Mouse (Mus musculus) limb, embryonic 13.5 days (tissue): ENCODE results near the gene Pkib. TPM values are rescaled to one million over a fixed set of nuclear protein-coding genes. Genes with fewer than 3 reads are reported as not detected.

Source experiments
- ATAC-seq: fragments of 200-750 bp; cut with Nextera tagmentation; 2 replicates; pipeline ENCODE4 v1.8.0; 2017; ENCODE audit warnings: low read depth, moderate number of reproducible peaks, moderate TSS enrichment; ENCODE audit not compliant: low FRiP score
- H3K27ac ChIP-seq: fragments of 300-500 bp; sonication (generic); 2 replicates; pipeline ENCODE4 v1.5.1; 2015; ENCODE audit warnings: inconsistent platforms, mild to moderate bottlenecking, moderate library complexity
- H3K27me3 ChIP-seq: fragments of 300-500 bp; sonication (generic); 2 replicates; pipeline ENCODE4 v1.6.1; 2015; ENCODE audit warnings: mild to moderate bottlenecking, inconsistent platforms
- H3K36me3 ChIP-seq: fragments of 300-500 bp; sonication (generic); 2 replicates; pipeline ENCODE4 v1.6.1; 2015; ENCODE audit warnings: inconsistent platforms, mild to moderate bottlenecking, moderate library complexity
- H3K4me1 ChIP-seq: fragments of 300-500 bp; sonication (generic); 2 replicates; pipeline ENCODE4 v1.6.1; 2015; ENCODE audit warnings: inconsistent platforms
- H3K4me2 ChIP-seq: fragments of 300-500 bp; sonication (generic); replicated peaks from 2 replicates; pipeline ENCODE4 v1.6.1; 2015; ENCODE audit warnings: inconsistent platforms, mild to moderate bottlenecking, moderate library complexity
- H3K4me3 ChIP-seq: fragments of 300-500 bp; sonication (generic); 2 replicates; pipeline ENCODE4 v1.5.1; 2015; ENCODE audit warnings: moderate library complexity, mild to moderate bottlenecking, inconsistent platforms
- H3K9ac ChIP-seq: fragments of 300-500 bp; sonication (generic); 2 replicates; pipeline ENCODE4 v1.6.1; 2015; ENCODE audit warnings: mild to moderate bottlenecking, inconsistent platforms
- H3K9me3 ChIP-seq: fragments of 300-500 bp; sonication (generic); 2 replicates; pipeline ENCODE4 v1.6.1; 2016; ENCODE audit warnings: inconsistent platforms
- WGBS: fragments of 180-500 bp; shearing (Covaris S2); methylation state at CpG from one replicate; pipeline ENCODE4 v1.1.7; 2015; 5-methylcytosine and 5-hydroxymethylcytosine counted together
- polyA plus RNA-seq: library from polyadenylated mRNA; unstranded; fragments of >200 nt; fragmentation: Nextera tagmentation; extraction: Ambion mirVana; gene quantifications from 2 replicates; pipeline ENCODE4 v1.2.1, GENCODE M21; 2015

Gene Pkib
- polyA plus RNA-seq, result 1.2 and 1.3 TPM in 2 replicates

DNA sequence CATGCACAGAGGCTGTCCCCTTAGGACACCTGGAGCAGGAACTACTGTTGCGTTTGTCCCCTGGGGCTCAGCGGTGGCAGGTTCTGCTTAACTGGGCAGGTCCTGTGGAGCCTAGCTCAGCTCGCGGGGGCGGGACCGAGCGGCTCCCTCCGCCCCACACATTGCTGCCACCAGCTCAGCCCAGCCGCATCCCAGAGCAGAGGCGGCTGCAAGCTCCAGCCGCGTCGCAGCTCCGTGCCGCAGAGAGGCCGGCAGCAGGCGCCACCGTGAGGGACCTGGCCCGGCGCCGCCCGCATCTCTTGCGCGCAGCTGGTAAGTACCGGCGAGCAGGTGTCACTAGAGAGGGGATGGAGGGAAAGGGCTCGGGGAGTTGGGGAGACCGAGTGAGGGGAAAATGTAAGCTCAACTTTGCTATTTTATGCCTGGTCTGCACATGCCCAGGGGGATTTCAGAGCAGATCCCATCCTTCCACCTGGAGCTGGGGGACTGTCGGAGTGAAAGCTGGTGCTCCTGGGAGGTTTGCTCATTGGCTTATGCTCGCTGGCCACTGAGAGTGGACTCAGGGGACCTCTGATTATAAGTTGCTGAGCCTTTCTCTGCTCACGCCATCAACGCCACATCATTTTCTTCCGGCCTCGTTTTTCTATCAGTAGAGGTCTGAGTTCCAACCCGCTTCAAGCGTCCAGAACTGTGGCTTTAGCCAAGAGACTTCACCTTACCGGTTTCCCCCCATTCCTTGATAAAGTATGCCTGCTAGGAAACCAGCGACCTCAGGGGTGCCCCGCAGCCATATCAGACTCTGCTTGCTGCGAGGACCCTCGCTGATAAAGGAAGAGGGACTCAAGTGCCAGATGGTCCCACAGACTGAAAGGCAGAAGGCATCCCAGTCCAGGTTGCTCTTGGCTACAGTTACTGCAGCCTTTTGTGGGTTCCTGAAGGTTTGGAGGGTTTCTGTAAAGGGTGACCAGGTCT is at the start of gene Pkib:
Pkib (plus strand) TSS at position 86 of the 972 bp plus-strand sequence.
- Histone ChIP-seq H3K9ac (peak within 1 kb of the TSS; percentile 51), H3K36me3 (no peaks in the 10 kb centered on the region), H3K27ac (no peak within 1 kb of the TSS), H3K4me1 (peaks cover 12% of the 10 kb centered on the region), H3K27me3 (peaks cover 25% of the 10 kb centered on the region), H3K4me2 (peak within 1 kb of the TSS; percentile 76), H3K9me3 (no peaks in the 10 kb centered on the region; the same call in 1 of the 2 replicates), H3K4me3 (peak within 1 kb of the TSS; percentile 40)
- peak; percentile 77; the same call in 1 of the 2 replicates for ATAC-seq
- 2% methylated on average over 41 of the region's 41 CpGs for WGBS

- 61% methylated on average over 1 of the region's 1 CpGs for WGBS
- H3K9me3 ChIP-seq, result no peaks in the 10 kb centered on the region
- H3K9ac ChIP-seq, result no peak overlapping the region
- no peaks in the 10 kb centered on the region for H3K4me1 ChIP-seq
- H3K27ac ChIP-seq, result no peak overlapping the region
- ATAC-seq, result no peak
- H3K36me3 ChIP-seq, result no peaks in the 10 kb centered on the region
- H3K4me3 ChIP-seq, result no peak overlapping the region
- no peaks in the 10 kb centered on the region for H3K27me3 ChIP-seq
- no peak overlapping the region for H3K4me2 ChIP-seq
These were observed 47.9 kb upstream of the Pkib start for GRCm38 (mm10) chr10:57583927-57584326.

GRCm38 (mm10) chr10:57594266-57594665 is 37.5 kb upstream of the Pkib start:
- H3K36me3 ChIP-seq, result no peaks in the 10 kb centered on the region
- no peak for ATAC-seq
- 80% methylated on average over 2 of the region's 2 CpGs for WGBS

DNA sequence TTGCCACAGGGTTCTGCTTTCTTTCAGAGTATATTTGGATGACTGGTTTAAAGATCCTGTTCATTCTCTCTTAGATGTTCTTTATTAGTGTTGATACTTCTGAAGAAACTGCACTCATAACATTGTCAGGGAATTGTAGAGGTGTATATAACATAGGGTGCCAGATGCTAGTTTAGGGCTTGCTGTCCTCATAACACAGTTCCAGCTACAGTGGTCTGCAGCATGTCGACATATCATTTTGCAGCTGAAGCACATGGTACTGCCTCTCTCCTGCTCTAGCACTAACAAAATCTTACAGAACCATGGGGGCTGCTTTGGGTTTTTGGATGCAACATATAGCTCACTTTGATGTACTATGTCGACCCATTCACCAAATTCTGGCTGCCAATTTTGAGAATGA is 34.6 kb upstream of the Pkib start:
- 64% methylated on average over 2 of the region's 2 CpGs for WGBS
- ATAC-seq, result no peak
- Histone ChIP-seq H3K4me2 (no peak overlapping the region), H3K4me1 (no peaks in the 10 kb centered on the region), H3K4me3 (no peak overlapping the region), H3K27me3 (no peaks in the 10 kb centered on the region), H3K9ac (no peak overlapping the region), H3K9me3 (no peaks in the 10 kb centered on the region), H3K36me3 (no peaks in the 10 kb centered on the region), H3K27ac (no peak overlapping the region)

More at GRCm38 (mm10) chr10:57594266-57594665, 37.5 kb upstream of the Pkib start:
- Histone ChIP-seq H3K9me3 (no peaks in the 10 kb centered on the region), H3K4me1 (no peaks in the 10 kb centered on the region), H3K4me2 (no peak overlapping the region), H3K27ac (no peak overlapping the region), H3K27me3 (no peaks in the 10 kb centered on the region), H3K9ac (no peak overlapping the region), H3K4me3 (no peak overlapping the region)

- Histone ChIP-seq H3K27ac (no peak overlapping the region), H3K36me3 (no peaks in the 10 kb centered on the region), H3K9me3 (no peaks in the 10 kb centered on the region), H3K27me3 (no peaks in the 10 kb centered on the region), H3K4me1 (no peaks in the 10 kb centered on the region), H3K9ac (no peak overlapping the region), H3K4me3 (no peak overlapping the region), H3K4me2 (no peak overlapping the region)
- 91% methylated on average over 4 of the region's 4 CpGs for WGBS
- ATAC-seq, result no peak
These were observed 28.8 kb upstream of the Pkib start for GRCm38 (mm10) chr10:57602951-57603350.

GRCm38 (mm10) chr10:57623311-57623710 is 8.5 kb upstream of the Pkib start:
- H3K4me2 ChIP-seq, result no peak overlapping the region
- WGBS, result 79% methylated on average over 10 of the region's 10 CpGs
- no peaks in the 10 kb centered on the region for H3K9me3 ChIP-seq
- H3K4me1 ChIP-seq, result no peaks in the 10 kb centered on the region
- H3K9ac ChIP-seq, result no peak overlapping the region
- no peak overlapping the region for H3K27ac ChIP-seq
- no peaks in the 10 kb centered on the region for H3K27me3 ChIP-seq
- no peak for ATAC-seq
- no peak overlapping the region for H3K4me3 ChIP-seq
- H3K36me3 ChIP-seq, result no peaks in the 10 kb centered on the region

GRCm38 (mm10) chr10:57627773-57628172 is 4.0 kb upstream of the Pkib start:
- peaks cover 11% of the 10 kb centered on the region for H3K4me1 ChIP-seq
- H3K4me3 ChIP-seq, result no peak overlapping the region
- H3K4me2 ChIP-seq, result no peak overlapping the region
- no peak overlapping the region for H3K27ac ChIP-seq
- WGBS, result 83% methylated on average over 2 of the region's 2 CpGs
- no peak for ATAC-seq
- H3K36me3 ChIP-seq, result no peaks in the 10 kb centered on the region
- no peaks in the 10 kb centered on the region; the same call in 1 of the 2 replicates for H3K9me3 ChIP-seq
- H3K9ac ChIP-seq, result no peak overlapping the region
- H3K27me3 ChIP-seq, result peaks cover 20% of the 10 kb centered on the region

DNA sequence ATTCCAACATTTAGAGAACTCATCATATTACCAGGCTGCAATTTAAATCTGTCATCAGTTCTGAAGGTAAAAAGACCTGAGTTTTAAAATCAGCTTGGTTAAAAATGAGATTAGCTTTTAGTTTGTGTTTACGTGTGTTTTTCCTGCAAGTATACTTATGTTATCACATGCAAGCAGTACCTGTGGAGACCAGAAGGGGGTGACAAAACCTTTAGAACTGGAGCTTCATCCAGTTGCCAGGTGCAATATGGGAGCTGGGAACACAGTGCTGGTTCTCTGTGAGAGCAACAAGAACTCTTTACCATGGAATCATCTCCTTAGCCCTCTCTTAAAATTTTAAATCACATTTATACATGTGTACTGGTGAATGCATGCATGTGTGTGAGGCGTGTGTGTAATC is 1.2 kb upstream of the Pkib start:
- H3K27ac ChIP-seq, result no peak overlapping the region
- WGBS, result 92% methylated on average over 2 of the region's 2 CpGs
- peaks cover 12% of the 10 kb centered on the region for H3K4me1 ChIP-seq
- H3K4me2 ChIP-seq, result no peak overlapping the region
- ATAC-seq, result no peak
- H3K9ac ChIP-seq, result no peak overlapping the region
- H3K9me3 ChIP-seq, result no peaks in the 10 kb centered on the region; the same call in 1 of the 2 replicates
- H3K36me3 ChIP-seq, result no peaks in the 10 kb centered on the region
- peaks cover 25% of the 10 kb centered on the region for H3K27me3 ChIP-seq
- no peak overlapping the region for H3K4me3 ChIP-seq

DNA sequence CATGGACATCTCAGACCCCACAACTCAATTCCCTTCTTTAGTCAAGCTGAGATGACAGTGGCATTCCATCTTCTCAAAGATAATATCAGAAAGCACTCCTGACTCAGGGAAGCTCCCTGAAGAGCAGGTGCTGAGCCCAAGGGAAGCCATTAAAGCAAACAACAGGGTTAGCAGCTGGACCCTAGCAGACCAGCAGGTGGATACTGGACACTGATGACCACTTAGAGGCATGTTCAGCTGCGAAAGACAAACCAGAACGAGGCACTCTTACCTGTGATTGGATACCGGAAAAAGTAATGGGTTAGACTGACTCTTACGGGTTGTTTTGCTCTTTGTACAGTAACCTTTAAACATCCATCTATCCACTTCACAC is 1.1 kb downstream of the Pkib start:
- Histone ChIP-seq H3K9ac (no peak overlapping the region), H3K4me2 (no peak overlapping the region), H3K4me1 (peaks cover 12% of the 10 kb centered on the region), H3K4me3 (no peak overlapping the region), H3K9me3 (no peaks in the 10 kb centered on the region; the same call in 1 of the 2 replicates), H3K27me3 (peaks cover 25% of the 10 kb centered on the region), H3K27ac (no peak overlapping the region), H3K36me3 (no peaks in the 10 kb centered on the region)
- ATAC-seq, result no peak
- 78% methylated on average over 4 of the region's 4 CpGs for WGBS

- Histone ChIP-seq H3K9ac (no peak overlapping the region), H3K36me3 (no peaks in the 10 kb centered on the region), H3K4me3 (no peak overlapping the region), H3K27ac (no peak overlapping the region), H3K27me3 (peaks cover 13% of the 10 kb centered on the region), H3K9me3 (no peaks in the 10 kb centered on the region), H3K4me2 (no peak overlapping the region), H3K4me1 (peaks cover 8% of the 10 kb centered on the region)
- ATAC-seq, result no peak
- 70% methylated on average over 4 of the region's 4 CpGs for WGBS
These were observed 5.2 kb downstream of the Pkib start for GRCm38 (mm10) chr10:57636970-57637369.

- Histone ChIP-seq H3K9ac (no peak overlapping the region), H3K27ac (no peak overlapping the region), H3K4me2 (no peak overlapping the region), H3K4me1 (no peaks in the 10 kb centered on the region), H3K36me3 (no peaks in the 10 kb centered on the region), H3K4me3 (no peak overlapping the region), H3K9me3 (no peaks in the 10 kb centered on the region), H3K27me3 (peaks cover under 1% of the 10 kb centered on the region; the same call in 1 of the 2 replicates)
- WGBS, result 76% methylated on average over 4 of the region's 4 CpGs
- ATAC-seq, result no peak
These were observed 6.5 kb downstream of the Pkib start for GRCm38 (mm10) chr10:57638250-57638649.

- H3K4me3 ChIP-seq, result no peak overlapping the region
- no peak overlapping the region for H3K4me2 ChIP-seq
- H3K9me3 ChIP-seq, result no peaks in the 10 kb centered on the region
- 73% methylated on average over 3 of the region's 3 CpGs for WGBS
- no peak overlapping the region for H3K9ac ChIP-seq
- no peak for ATAC-seq
- no peak overlapping the region for H3K27ac ChIP-seq
- H3K4me1 ChIP-seq, result no peaks in the 10 kb centered on the region
- H3K27me3 ChIP-seq, result no peaks in the 10 kb centered on the region
- no peaks in the 10 kb centered on the region for H3K36me3 ChIP-seq
These were observed 7.8 kb downstream of the Pkib start for GRCm38 (mm10) chr10:57639540-57639939.
